Mouse (Mus musculus) E14TG2a.4 (cell line): Measurements from ENCODE around the gene Exoc6b.

ENCODE experiments used
- CTCF ChIP-seq: conservative IDR thresholded peaks from 2 replicates; pipeline ENCODE4 v1.5.1; 2014; ENCODE audit warnings: low read length
- NANOG ChIP-seq: IDR thresholded peaks from 2 replicates; pipeline ENCODE4 v1.6.1; 2014; ENCODE audit warnings: borderline replicate concordance, low read length, mixed read lengths

DNA sequence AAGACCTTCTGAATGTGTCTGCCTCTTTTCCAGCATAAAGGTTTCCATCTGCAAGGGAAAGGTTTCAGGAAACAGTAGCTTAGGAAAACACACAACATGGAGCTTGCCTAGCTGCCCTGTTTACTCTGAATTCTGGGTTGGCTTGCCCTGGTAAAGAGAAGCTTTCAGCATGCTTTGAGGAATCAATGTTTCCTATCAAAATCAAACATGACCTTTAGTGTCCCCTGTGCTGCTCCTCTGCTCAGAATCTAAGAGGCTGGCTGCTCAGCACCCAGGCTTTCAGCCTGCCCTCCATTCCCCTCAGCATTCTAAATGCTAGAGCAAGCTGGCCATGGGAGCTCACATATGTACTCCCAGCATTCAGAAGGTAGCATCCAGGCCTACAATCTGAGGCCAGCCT is 228.2 kb downstream of the Exoc6b start:
- TF ChIP-seq NANOG (no peak), CTCF (no peak)
